Mouse (Mus musculus): ENCODE results near the gene Mc1r. TPM values are rescaled to one million over a fixed set of nuclear protein-coding genes. Genes with fewer than 3 reads are reported as not detected.
"Not testable (repeated sequence)": the region's sequence is repeated elsewhere in the genome, so short reads cannot be mapped to it uniquely, and the experiment has no call there.

Gene Mc1r
- polyA plus RNA-seq, 1 experiment: not detected

- no peak for TF ChIP-seq POLR2A (IDR thresholded peaks at IDR 0.05; ENCODE audit: low read depth, low read length)
- Histone ChIP-seq H3K4me1 (ENCODE audit: control insufficient read depth, insufficient read depth, insufficient read length, low read length) (peaks cover 8% of the 10 kb centered on the region; the same call in 1 of the 2 replicates), H3K27ac (ENCODE audit: insufficient read depth, low read depth, low read length) (no peak overlapping the region), H3K27me3 (ENCODE audit: control insufficient read depth, insufficient read depth, low read length) (no peaks in the 10 kb centered on the region), H3K4me3 (ENCODE audit: low read depth, low read length) (no peak overlapping the region), H3K36me3 (ENCODE audit: control insufficient read depth, insufficient read depth, low read length) (no peaks in the 10 kb centered on the region)
- 97% methylated on average over 27 of the region's 27 CpGs for WGBS
These were observed 19.9 kb downstream of the Mc1r start for GRCm38 (mm10) chr8:123426511-123427509.

- 97% methylated on average over 24 of the region's 24 CpGs for WGBS
- no peaks in the 10 kb centered on the region for H3K27me3 ChIP-seq (ENCODE audit: control insufficient read depth, insufficient read depth, low read length)
- H3K4me1 ChIP-seq (ENCODE audit: control insufficient read depth, insufficient read depth, insufficient read length, low read length): peaks cover 5% of the 10 kb centered on the region; the same call in 1 of the 2 replicates
- TF ChIP-seq CTCF (IDR thresholded peaks at IDR 0.05; ENCODE audit: extremely low read depth, insufficient read length, insufficient replicate concordance, low read depth, low read length) (no peak), POLR2A (IDR thresholded peaks at IDR 0.05; ENCODE audit: low read depth, low read length) (no peak)
- no peak overlapping the region for H3K27ac ChIP-seq (ENCODE audit: insufficient read depth, low read depth, low read length)
- no peak overlapping the region for H3K4me3 ChIP-seq (ENCODE audit: low read depth, low read length)
- H3K36me3 ChIP-seq (ENCODE audit: control insufficient read depth, insufficient read depth, low read length): no peaks in the 10 kb centered on the region
These were observed 20.9 kb downstream of the Mc1r start for GRCm38 (mm10) chr8:123427639-123428275.

- no peak overlapping the region for H3K4me3 ChIP-seq (ENCODE audit: low read depth, low read length)
- H3K36me3 ChIP-seq (ENCODE audit: control insufficient read depth, insufficient read depth, low read length): no peaks in the 10 kb centered on the region
- TF ChIP-seq CTCF (IDR thresholded peaks at IDR 0.05; ENCODE audit: extremely low read depth, insufficient read length, insufficient replicate concordance, low read depth, low read length): no peak
- TF ChIP-seq POLR2A (IDR thresholded peaks at IDR 0.05; ENCODE audit: low read depth, low read length): no peak
- no peak overlapping the region for H3K27ac ChIP-seq (ENCODE audit: insufficient read depth, low read depth, low read length)
- no peaks in the 10 kb centered on the region for H3K27me3 ChIP-seq (ENCODE audit: control insufficient read depth, insufficient read depth, low read length)
- H3K4me1 ChIP-seq (ENCODE audit: control insufficient read depth, insufficient read depth, insufficient read length, low read length): peaks cover 3% of the 10 kb centered on the region; the same call in 1 of the 2 replicates
- WGBS: 96% methylated on average over 29 of the region's 29 CpGs
These were observed 21.5 kb downstream of the Mc1r start for GRCm38 (mm10) chr8:123428343-123428893.

GRCm38 (mm10) chr8:123428939-123429721 lies 22.2 kb downstream of the Mc1r start:
- 96% methylated on average over 23 of the region's 23 CpGs for WGBS
- no peak overlapping the region for H3K4me3 ChIP-seq (ENCODE audit: low read depth, low read length)
- no peaks in the 10 kb centered on the region for H3K27me3 ChIP-seq (ENCODE audit: control insufficient read depth, insufficient read depth, low read length)
- H3K36me3 ChIP-seq (ENCODE audit: control insufficient read depth, insufficient read depth, low read length): no peaks in the 10 kb centered on the region
- no peak for TF ChIP-seq POLR2A (IDR thresholded peaks at IDR 0.05; ENCODE audit: low read depth, low read length)
- no peak for TF ChIP-seq CTCF (IDR thresholded peaks at IDR 0.05; ENCODE audit: extremely low read depth, insufficient read length, insufficient replicate concordance, low read depth, low read length)
- H3K27ac ChIP-seq (ENCODE audit: insufficient read depth, low read depth, low read length): no peak overlapping the region
- H3K4me1 ChIP-seq (ENCODE audit: control insufficient read depth, insufficient read depth, insufficient read length, low read length): no peaks in the 10 kb centered on the region

- H3K4me1 ChIP-seq (ENCODE audit: control insufficient read depth, insufficient read depth, insufficient read length, low read length); H3K27ac ChIP-seq (ENCODE audit: insufficient read depth, low read depth, low read length); H3K27me3 ChIP-seq (ENCODE audit: control insufficient read depth, insufficient read depth, low read length); H3K36me3 ChIP-seq (ENCODE audit: control insufficient read depth, insufficient read depth, low read length); H3K4me3 ChIP-seq (ENCODE audit: low read depth, low read length): not testable (repeated sequence)
- WGBS: 97% methylated on average over 15 of the region's 15 CpGs
These were observed 22.8 kb downstream of the Mc1r start for GRCm38 (mm10) chr8:123429722-123430013.

- 94% methylated on average over 8 of the region's 8 CpGs for whole genome bisulfite sequencing
These were observed 24.0 kb downstream of the Mc1r start for GRCm38 (mm10) chr8:123430936-123431335.

More at GRCm38 (mm10) chr8:123430936-123431335, 24.0 kb downstream of the Mc1r start:
- not testable (repeated sequence) for H3K4me1 ChIP-seq (ENCODE audit: control insufficient read depth, insufficient read depth, insufficient read length, low read length); H3K36me3 ChIP-seq (ENCODE audit: control insufficient read depth, insufficient read depth, low read length); H3K27ac ChIP-seq (ENCODE audit: insufficient read depth, low read depth, low read length); H3K27me3 ChIP-seq (ENCODE audit: control insufficient read depth, insufficient read depth, low read length); H3K4me3 ChIP-seq (ENCODE audit: low read depth, low read length)
